In genomic region chr2:60703315-60703714, GRCm38 (mm10) we compare ENCODE assay signal across 16 mouse cellular contexts. TPM values are rescaled to one million over a fixed set of nuclear protein-coding genes. Genes with fewer than 3 reads are reported as not detected.
A peak's percentile ranks its signal among the peaks of the same experiment; 100 is the strongest.
DNase-seq lines count a peak whose midpoint lies in the region; ATAC-seq and TF ChIP-seq lines count a peak whose summit lies in the region.
"Had no signal": no experiment of that assay in that cellular context is flagged by ENCODE, and none has a peak within 500 bp of the region (broad histone marks: within the 10 kb centered on the region; RNA-seq: fewer than 3 reads in every experiment).

No protein-coding gene starts in this region.

- peak; percentile 55; the same call in 1 of the 2 replicates for ATAC-seq in heart, postnatal 0 days (ENCODE audit: insufficient read depth, low read depth)
- ATAC-seq: forebrain, embryonic 14.5 days; midbrain, embryonic 15.5 days had no signal

- no peak overlapping the region for H3K4me3 ChIP-seq in heart, adult 2 months
- H3K4me3 ChIP-seq in heart, postnatal 0 days (ENCODE audit: low read depth, low read length) = no peak overlapping the region
- H3K4me3 ChIP-seq: hindbrain, embryonic 10.5 days; liver, embryonic 15.5 days; midbrain, embryonic 15.5 days had no signal

- no peak for TF ChIP-seq CTCF in heart, adult 2 months (IDR thresholded peaks at IDR 0.05)
- TF ChIP-seq CTCF in heart, postnatal 0 days (IDR thresholded peaks at IDR 0.05; ENCODE audit: low read depth) = no peak

- DNase-seq in heart, adult 2 months = no peak
- DNase-seq in heart, adult 8-10 months (ENCODE audit: low spot score) = no peak
- DNase-seq in heart, postnatal 0 days (ENCODE audit: low spot score) = peak; percentile 53
- DNase-seq in kidney, postnatal 10 days = peak; percentile 75
- peak; percentile 89 for DNase-seq in lung, postnatal 36 days
- DNase-seq in adrenal gland, adult 2 months = no peak
- no peak for DNase-seq in layer of hippocampus, postnatal 25 days (ENCODE audit: extremely low spot score in 1 of 2, low spot score in 1 of 2)
- DNase-seq in embryo, embryonic 11 days = no peak
- DNase-seq: adrenal gland, postnatal 36 days; cerebellum, adult 11-12 months; right cerebral cortex, postnatal 25 days; thymus, postnatal 36 days had no signal

- H3K9me3 ChIP-seq in heart, postnatal 0 days (replicated peaks; ENCODE audit: control insufficient read depth, low read length) = no peaks in the 10 kb centered on the region
- H3K9me3 ChIP-seq: hindbrain, embryonic 10.5 days; liver, embryonic 15.5 days; midbrain, embryonic 15.5 days had no signal

- intact Hi-C loops in heart, adult 2 months (cut with DNase I) = no loop called here

- 18% methylated on average over 4 of the region's 4 CpGs for WGBS in heart, adult 2 months
- WGBS in heart, postnatal 0 days = 10% methylated on average over 4 of the region's 4 CpGs

- peak overlapping the region; percentile 65 for H3K27ac ChIP-seq in heart, adult 2 months
- H3K27ac ChIP-seq in heart, postnatal 0 days (ENCODE audit: low read depth) = peak overlapping the region; percentile 79
- H3K27ac ChIP-seq: hindbrain, embryonic 10.5 days; liver, embryonic 15.5 days; midbrain, embryonic 15.5 days had no signal

- H3K4me1 ChIP-seq in heart, adult 2 months (ENCODE audit: control insufficient read depth, insufficient read depth, low read length) = peaks cover 11% of the 10 kb centered on the region
- H3K4me1 ChIP-seq in heart, postnatal 0 days (ENCODE audit: control insufficient read depth, insufficient read depth) = peaks cover 29% of the 10 kb centered on the region
- H3K4me1 ChIP-seq: liver, embryonic 15.5 days; midbrain, embryonic 15.5 days had no signal

- no peaks in the 10 kb centered on the region for H3K27me3 ChIP-seq in heart, adult 2 months (ENCODE audit: control insufficient read depth, insufficient read depth, low read length)
- no peaks in the 10 kb centered on the region for H3K27me3 ChIP-seq in heart, postnatal 0 days (ENCODE audit: control insufficient read depth, insufficient read depth, low read length)
- H3K27me3 ChIP-seq: liver, embryonic 15.5 days; midbrain, embryonic 15.5 days had no signal

- H3K79me2 ChIP-seq in heart, adult 2 months (replicated peaks; ENCODE audit: control insufficient read depth, insufficient read depth, low read length) = no peaks in the 10 kb centered on the region

- no peak overlapping the region for H3K4me2 ChIP-seq in heart, postnatal 0 days (ENCODE audit: low read depth, low read length)
- H3K4me2 ChIP-seq: liver, embryonic 15.5 days; midbrain, embryonic 15.5 days had no signal

- no peak for TF ChIP-seq POLR2A in heart, adult 2 months (IDR thresholded peaks at IDR 0.05; ENCODE audit: insufficient read depth, low read depth, low read length)

- H3K9ac ChIP-seq in heart, adult 2 months (ENCODE audit: low read depth, low read length) = no peak overlapping the region
- no peak overlapping the region for H3K9ac ChIP-seq in heart, postnatal 0 days (replicated peaks; ENCODE audit: low read depth, low read length)
- H3K9ac ChIP-seq: liver, embryonic 15.5 days; midbrain, embryonic 15.5 days had no signal

- H3K36me3 ChIP-seq in heart, adult 2 months (ENCODE audit: control insufficient read depth, insufficient read depth, low read length) = peaks cover 5% of the 10 kb centered on the region
- no peaks in the 10 kb centered on the region for H3K36me3 ChIP-seq in heart, postnatal 0 days (replicated peaks; ENCODE audit: control insufficient read depth, insufficient read depth, low read length)
- H3K36me3 ChIP-seq: hindbrain, embryonic 10.5 days; liver, embryonic 15.5 days; midbrain, embryonic 15.5 days had no signal

- no peak for TF ChIP-seq EP300 in heart, adult 2 months (IDR thresholded peaks at IDR 0.05; ENCODE audit: insufficient read depth, low read depth, low read length)
- peak; percentile 50; the same call in 1 of the 2 replicates for TF ChIP-seq EP300 in heart, postnatal 0 days (IDR thresholded peaks at IDR 0.05; ENCODE audit: low read depth)

RNA-seq across cellular contexts. Expression of gene Itgb6, which starts 19.1 kb away (rescaled TPM):
- total RNA-seq in heart, adult 2 months (2021) = 10 to 100 TPM; 21.0 to 32.4 TPM
- 10.5 and 19.5 TPM in 2 replicates for polyA plus RNA-seq in heart, adult 2 months (2012; rRNA removed)
- total RNA-seq in heart, adult 8-10 months (2022) = 10 to 100 TPM; 20.2 to 32.3 (median 24.9) TPM
- 1.7 and 2.4 TPM in 2 replicates for total RNA-seq in heart, postnatal 0 days (2014; rRNA removed; ENCODE audit: low replicate concordance)
- polyA plus RNA-seq in heart, postnatal 0 days (2015; fragmentation: Nextera tagmentation; extraction: Ambion mirVana) = 0.51 and 0.71 TPM in 2 replicates
- not detected for total RNA-seq in adrenal gland, adult 2 months (2021)
- polyA plus RNA-seq in adrenal gland, adult 2 months (2012; rRNA removed) = not detected in 2 replicates
- total RNA-seq in layer of hippocampus, postnatal 25 days (2021) = under 1 TPM in 1 of 2 experiments, not detected in 1; 0.10 TPM
- total RNA-seq: adrenal gland, postnatal 36 days had no signal

Comparison
In these comparisons a context has a peak if more than half of its experiments do, and no peak if none do; other contexts are left out.
1. DNase-seq: peak in heart, postnatal 0 days (single experiment), kidney, postnatal 10 days (single experiment) and lung, postnatal 36 days (single experiment); none in heart, adult 2 months (0 of 2), heart, adult 8-10 months (single experiment), adrenal gland, adult 2 months (single experiment), layer of hippocampus, postnatal 25 days (0 of 2) and embryo, embryonic 11 days (single experiment).